Mouse (Mus musculus): ENCODE results near the gene Ccdc106. TPM values are rescaled to one million over a fixed set of nuclear protein-coding genes. Genes with fewer than 3 reads are reported as not detected.

Gene Ccdc106
- polyA plus RNA-seq, 1 experiment from 2014 or later: 4.7 TPM

- Histone ChIP-seq H3K27me3 (ENCODE audit: insufficient read depth, poor library complexity, severe bottlenecking) (no peaks in the 10 kb centered on the region), H3K27ac (peak overlapping the region; percentile 98), H3K9me3 (no peaks in the 10 kb centered on the region), H3K4me1 (peaks cover 22% of the 10 kb centered on the region), H3K4me3 (peak overlapping the region; percentile 98), H3K36me3 (peaks cover 66% of the 10 kb centered on the region)
- 18% methylated on average over 6 of the region's 6 CpGs for WGBS
- no peak for DNase-seq (ENCODE audit: low spot score)
Measured at GRCm38 (mm10) chr7:5080815-5081214, 60.5 kb downstream of the Ccdc106 start.

GRCm38 (mm10) chr7:5081241-5081640, 60.9 kb downstream of the Ccdc106 start:
- Histone ChIP-seq H3K27ac (peak overlapping the region; percentile 1; the same call in 1 of the 2 replicates), H3K27me3 (ENCODE audit: insufficient read depth, poor library complexity, severe bottlenecking) (no peaks in the 10 kb centered on the region), H3K9me3 (no peaks in the 10 kb centered on the region), H3K4me3 (peak overlapping the region; percentile 98), H3K36me3 (peaks cover 67% of the 10 kb centered on the region), H3K4me1 (peaks cover 22% of the 10 kb centered on the region)
- WGBS: 55% methylated on average over 6 of the region's 6 CpGs
- DNase-seq (ENCODE audit: low spot score): no peak

GRCm38 (mm10) chr7:5081939-5082338, 61.6 kb downstream of the Ccdc106 start:
- peaks cover 64% of the 10 kb centered on the region for H3K36me3 ChIP-seq
- peaks cover 22% of the 10 kb centered on the region for H3K4me1 ChIP-seq
- WGBS: 95% methylated on average over 2 of the region's 2 CpGs
- DNase-seq (ENCODE audit: low spot score): no peak
- H3K9me3 ChIP-seq: no peaks in the 10 kb centered on the region
- no peaks in the 10 kb centered on the region for H3K27me3 ChIP-seq (ENCODE audit: insufficient read depth, poor library complexity, severe bottlenecking)
- no peak overlapping the region; the same call in 1 of the 2 replicates for H3K4me3 ChIP-seq
- no peak overlapping the region for H3K27ac ChIP-seq

GRCm38 (mm10) chr7:5083325-5084105, 63.2 kb downstream of the Ccdc106 start:
- Histone ChIP-seq H3K9me3 (no peaks in the 10 kb centered on the region), H3K4me3 (no peak overlapping the region), H3K4me1 (peaks cover 22% of the 10 kb centered on the region), H3K27me3 (ENCODE audit: insufficient read depth, poor library complexity, severe bottlenecking) (no peaks in the 10 kb centered on the region), H3K27ac (no peak overlapping the region), H3K36me3 (peaks cover 56% of the 10 kb centered on the region)
- no peak for DNase-seq (ENCODE audit: low spot score)
- 93% methylated on average over 18 of the region's 18 CpGs for WGBS

GRCm38 (mm10) chr7:5085512-5085911, 65.2 kb downstream of the Ccdc106 start:
- no peaks in the 10 kb centered on the region for H3K27me3 ChIP-seq (ENCODE audit: insufficient read depth, poor library complexity, severe bottlenecking)
- no peak for DNase-seq (ENCODE audit: low spot score)
- WGBS: 82% methylated on average over 1 of the region's 1 CpGs
- H3K27ac ChIP-seq: no peak overlapping the region
- peaks cover 62% of the 10 kb centered on the region for H3K36me3 ChIP-seq
- H3K4me3 ChIP-seq: no peak overlapping the region
- H3K9me3 ChIP-seq: no peaks in the 10 kb centered on the region
- H3K4me1 ChIP-seq: peaks cover 22% of the 10 kb centered on the region

- no peak overlapping the region for H3K4me3 ChIP-seq
- no peak for DNase-seq (ENCODE audit: low spot score)
- H3K36me3 ChIP-seq: peaks cover 73% of the 10 kb centered on the region
- H3K27ac ChIP-seq: no peak overlapping the region
- H3K9me3 ChIP-seq: no peaks in the 10 kb centered on the region
- no peaks in the 10 kb centered on the region for H3K27me3 ChIP-seq (ENCODE audit: insufficient read depth, poor library complexity, severe bottlenecking)
- H3K4me1 ChIP-seq: peaks cover 9% of the 10 kb centered on the region
- 85% methylated on average over 5 of the region's 5 CpGs for WGBS
Measured at GRCm38 (mm10) chr7:5086921-5087440, 66.6 kb downstream of the Ccdc106 start.

- Histone ChIP-seq H3K4me3 (no peak overlapping the region), H3K4me1 (peaks cover 5% of the 10 kb centered on the region; the same call in 1 of the 2 replicates), H3K36me3 (peaks cover 79% of the 10 kb centered on the region), H3K9me3 (no peaks in the 10 kb centered on the region), H3K27ac (no peak overlapping the region), H3K27me3 (ENCODE audit: insufficient read depth, poor library complexity, severe bottlenecking) (no peaks in the 10 kb centered on the region)
- 91% methylated on average over 4 of the region's 4 CpGs for WGBS
- no peak for DNase-seq (ENCODE audit: low spot score)
Measured at GRCm38 (mm10) chr7:5087886-5088285, 67.5 kb downstream of the Ccdc106 start.

GRCm38 (mm10) chr7:5089853-5090252, 69.5 kb downstream of the Ccdc106 start:
- 94% methylated on average over 15 of the region's 15 CpGs for WGBS
- Histone ChIP-seq H3K36me3 (peaks cover 80% of the 10 kb centered on the region), H3K4me3 (no peak overlapping the region), H3K4me1 (peaks cover 5% of the 10 kb centered on the region; the same call in 1 of the 2 replicates), H3K27ac (no peak overlapping the region), H3K27me3 (ENCODE audit: insufficient read depth, poor library complexity, severe bottlenecking) (no peaks in the 10 kb centered on the region), H3K9me3 (no peaks in the 10 kb centered on the region)
- DNase-seq (ENCODE audit: low spot score): no peak

GRCm38 (mm10) chr7:5091008-5091728, 70.8 kb downstream of the Ccdc106 start:
- Histone ChIP-seq H3K9me3 (no peaks in the 10 kb centered on the region), H3K27me3 (ENCODE audit: insufficient read depth, poor library complexity, severe bottlenecking) (no peaks in the 10 kb centered on the region), H3K4me1 (no peaks in the 10 kb centered on the region), H3K36me3 (peaks cover 81% of the 10 kb centered on the region), H3K4me3 (no peak overlapping the region), H3K27ac (no peak overlapping the region)
- no peak for DNase-seq (ENCODE audit: low spot score)
- 90% methylated on average over 15 of the region's 15 CpGs for WGBS

- H3K9me3 ChIP-seq: no peaks in the 10 kb centered on the region
- WGBS: 94% methylated on average over 6 of the region's 6 CpGs
- DNase-seq (ENCODE audit: low spot score): no peak
- H3K4me1 ChIP-seq: no peaks in the 10 kb centered on the region
- no peak overlapping the region for H3K4me3 ChIP-seq
- H3K27me3 ChIP-seq (ENCODE audit: insufficient read depth, poor library complexity, severe bottlenecking): no peaks in the 10 kb centered on the region
- no peak overlapping the region for H3K27ac ChIP-seq
- H3K36me3 ChIP-seq: peaks cover 86% of the 10 kb centered on the region
Measured at GRCm38 (mm10) chr7:5092381-5092780, 72.0 kb downstream of the Ccdc106 start.

- H3K9me3 ChIP-seq: no peaks in the 10 kb centered on the region
- WGBS: 79% methylated on average over 21 of the region's 21 CpGs
- no peak overlapping the region for H3K4me3 ChIP-seq
- H3K27ac ChIP-seq: no peak overlapping the region
- no peaks in the 10 kb centered on the region for H3K4me1 ChIP-seq
- peaks cover 92% of the 10 kb centered on the region for H3K36me3 ChIP-seq
- no peak for DNase-seq (ENCODE audit: low spot score)
- no peaks in the 10 kb centered on the region for H3K27me3 ChIP-seq (ENCODE audit: insufficient read depth, poor library complexity, severe bottlenecking)
Measured at GRCm38 (mm10) chr7:5092831-5093510, 72.6 kb downstream of the Ccdc106 start.

GRCm38 (mm10) chr7:5098769-5099168, 78.4 kb downstream of the Ccdc106 start:
- Histone ChIP-seq H3K36me3 (peaks cover 55% of the 10 kb centered on the region), H3K4me1 (no peaks in the 10 kb centered on the region), H3K27ac (no peak overlapping the region), H3K27me3 (ENCODE audit: insufficient read depth, poor library complexity, severe bottlenecking) (no peaks in the 10 kb centered on the region), H3K9me3 (no peaks in the 10 kb centered on the region), H3K4me3 (no peak overlapping the region)
- 84% methylated on average over 5 of the region's 5 CpGs for WGBS
- no peak for DNase-seq (ENCODE audit: low spot score)

GRCm38 (mm10) chr7:5099796-5100195, 79.4 kb downstream of the Ccdc106 start:
- H3K4me3 ChIP-seq: no peak overlapping the region
- no peaks in the 10 kb centered on the region for H3K27me3 ChIP-seq (ENCODE audit: insufficient read depth, poor library complexity, severe bottlenecking)
- no peaks in the 10 kb centered on the region for H3K4me1 ChIP-seq
- H3K9me3 ChIP-seq: no peaks in the 10 kb centered on the region
- H3K36me3 ChIP-seq: peaks cover 45% of the 10 kb centered on the region
- no peak overlapping the region for H3K27ac ChIP-seq
- WGBS: 89% methylated on average over 3 of the region's 3 CpGs
- no peak for DNase-seq (ENCODE audit: low spot score)
